Mouse (Mus musculus): ENCODE data around the gene Kif18b.

Gene Kif18b

GRCm38 (mm10) chr11:102924557-102925350 is at the start of gene Kif18b:
Gene Kif18b, minus strand, starts transcription at chr11:102925124.
- peak; percentile 96 to 98 for DNase-seq (ENCODE audit: low spot score in 2 of 2)

- no peak for DNase-seq (ENCODE audit: low spot score in 2 of 2)
Observed at GRCm38 (mm10) chr11:102972326-102972725, 47.4 kb upstream of the Kif18b start.

- DNase-seq (ENCODE audit: low spot score in 2 of 2) = no peak
Observed at GRCm38 (mm10) chr11:102971604-102972003, 46.7 kb upstream of the Kif18b start.

GRCm38 (mm10) chr11:102964547-102965091 is 39.7 kb upstream of the Kif18b start:
- no peak for DNase-seq (ENCODE audit: low spot score in 2 of 2)

- DNase-seq (ENCODE audit: low spot score in 2 of 2) = no peak
Observed at GRCm38 (mm10) chr11:102963855-102964546, 39.1 kb upstream of the Kif18b start.

GRCm38 (mm10) chr11:102963246-102963854 is 38.4 kb upstream of the Kif18b start:
- no peak for DNase-seq (ENCODE audit: low spot score in 2 of 2)

GRCm38 (mm10) chr11:102962861-102963245 is 37.9 kb upstream of the Kif18b start:
- DNase-seq (ENCODE audit: low spot score in 2 of 2) = no peak

GRCm38 (mm10) chr11:102961082-102961481 is 36.2 kb upstream of the Kif18b start:
- no peak for DNase-seq (ENCODE audit: low spot score in 2 of 2)

GRCm38 (mm10) chr11:102958870-102959269 is 33.9 kb upstream of the Kif18b start:
- DNase-seq (ENCODE audit: low spot score in 2 of 2) = no peak

GRCm38 (mm10) chr11:102958431-102958830 is 33.5 kb upstream of the Kif18b start:
- no peak for DNase-seq (ENCODE audit: low spot score in 2 of 2)

- no peak for DNase-seq (ENCODE audit: low spot score in 2 of 2)
Observed at GRCm38 (mm10) chr11:102957692-102958091, 32.8 kb upstream of the Kif18b start.

GRCm38 (mm10) chr11:102956962-102957614 is 32.2 kb upstream of the Kif18b start:
- no peak for DNase-seq (ENCODE audit: low spot score in 2 of 2)

- no peak for DNase-seq (ENCODE audit: low spot score in 2 of 2)
Observed at GRCm38 (mm10) chr11:102952922-102953321, 28.0 kb upstream of the Kif18b start.

- no peak for DNase-seq (ENCODE audit: low spot score in 2 of 2)
Observed at GRCm38 (mm10) chr11:102948043-102948961, 23.4 kb upstream of the Kif18b start.

- no peak for DNase-seq (ENCODE audit: low spot score in 2 of 2)
Observed at GRCm38 (mm10) chr11:102946992-102947343, 22.0 kb upstream of the Kif18b start.

- DNase-seq (ENCODE audit: low spot score in 2 of 2) = peak; percentile 77 to 85
Observed at GRCm38 (mm10) chr11:102946265-102946991, 21.5 kb upstream of the Kif18b start, which contains the start of gene C1ql1. Gene C1ql1, minus strand, starts transcription at chr11:102946688.

- peak in 1 of 2 experiments; percentile 68 for DNase-seq (ENCODE audit: low spot score in 2 of 2)
Observed at GRCm38 (mm10) chr11:102945306-102946264, 20.7 kb upstream of the Kif18b start.

- no peak for DNase-seq (ENCODE audit: low spot score in 2 of 2)
Observed at GRCm38 (mm10) chr11:102941236-102941635, 16.3 kb upstream of the Kif18b start.
